Mouse (Mus musculus) embryo, embryonic 11.5 days (tissue): ENCODE results near the gene Mrpl36.
A peak's percentile ranks its signal among the peaks of the same experiment; 100 is the strongest.

Source experiments
- DNase-seq: peaks from one replicate; pipeline ENCODE4 v3.0.0-alpha.2; 2012; ENCODE audit warnings: low read depth, low spot score

The Mrpl36 gene

DNA sequence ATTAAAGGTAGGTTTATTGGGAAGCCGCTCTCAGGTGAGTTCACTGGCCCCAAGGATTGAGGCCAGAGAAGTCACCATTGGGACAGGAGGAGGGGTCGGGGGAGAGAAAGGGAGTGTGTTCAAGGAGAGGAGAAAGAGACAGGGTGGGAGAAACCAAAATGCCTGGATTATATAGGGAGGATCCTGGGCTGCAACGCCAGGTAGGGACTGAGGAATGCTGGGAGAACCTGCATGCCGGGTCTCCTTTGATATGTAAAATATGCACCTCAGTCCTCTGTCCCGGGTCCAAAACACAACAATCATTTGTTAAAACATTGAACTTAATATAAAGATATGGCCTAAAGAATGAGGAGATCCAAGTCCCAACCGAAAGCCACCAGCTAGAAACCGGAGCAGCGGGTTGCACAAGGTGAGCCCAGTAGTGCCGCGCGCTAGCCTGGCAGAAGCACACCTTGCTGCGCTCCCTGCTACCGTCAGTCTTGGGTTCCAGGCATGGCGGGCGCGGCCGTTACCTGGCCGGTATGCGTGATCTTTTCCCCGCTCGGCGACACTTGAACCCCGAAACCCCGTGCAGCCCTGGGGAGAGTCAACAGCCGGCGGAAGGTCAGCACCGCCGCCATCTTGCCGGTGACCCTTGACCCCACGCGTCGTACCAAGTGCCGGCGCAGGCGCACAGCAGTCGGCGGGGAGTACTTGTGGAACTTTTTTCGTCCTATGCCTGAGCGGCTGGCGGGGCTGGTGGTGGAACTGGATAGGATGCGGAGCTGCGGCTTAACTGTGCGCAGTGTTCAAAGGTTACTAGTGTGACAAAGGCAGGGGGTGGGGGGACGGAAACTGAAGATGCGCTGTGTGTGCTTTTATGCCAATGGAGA, at the start of gene Mrpl36, which contains the start of gene Ndufs6:
TSS of gene Mrpl36 (plus strand) at position 687 of the 872 bp plus-strand sequence.
TSS of gene Ndufs6 (minus strand) at position 716 of the 872 bp plus-strand sequence.
- peak; percentile 80 for DNase-seq

DNA sequence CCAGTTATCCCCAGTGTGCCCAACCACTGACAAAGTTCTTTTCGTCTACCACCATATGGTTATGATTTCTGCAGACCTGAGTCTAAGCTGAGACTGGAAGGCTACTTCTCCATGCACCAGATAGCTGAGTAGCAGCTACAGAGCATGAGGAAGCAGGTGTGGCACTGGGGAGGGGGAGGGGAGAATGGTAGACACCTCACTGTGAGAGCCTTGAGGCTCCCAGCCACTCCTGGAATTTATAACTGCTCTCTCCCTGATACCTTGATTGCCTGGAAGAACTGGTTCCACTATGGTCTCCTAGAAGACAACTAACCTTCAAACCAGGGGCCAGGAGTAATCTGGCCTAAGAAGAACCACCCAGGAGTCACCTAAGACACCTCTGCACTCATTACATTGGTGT, 49.1 kb upstream of the Mrpl36 start:
- no peak for DNase-seq

DNA sequence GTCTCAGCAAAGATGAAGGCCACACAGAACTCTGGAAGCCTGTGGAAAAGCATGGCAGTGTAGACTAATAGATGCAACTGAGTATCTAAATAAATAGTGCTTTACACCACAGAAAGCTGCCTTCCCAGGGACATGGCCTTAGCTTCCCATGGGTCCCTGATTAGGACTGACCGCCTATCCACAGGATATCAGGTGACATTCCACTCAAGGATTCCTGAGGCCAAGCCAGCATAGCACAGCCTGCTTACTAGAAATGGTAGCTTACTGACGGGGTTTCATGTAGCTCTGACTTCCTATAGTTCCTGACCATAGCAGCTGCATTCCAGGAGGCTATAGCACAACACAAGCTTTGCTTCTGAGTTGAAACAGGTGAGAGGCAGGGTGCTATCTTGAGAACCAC, 45.9 kb upstream of the Mrpl36 start:
- DNase-seq, result no peak

DNA sequence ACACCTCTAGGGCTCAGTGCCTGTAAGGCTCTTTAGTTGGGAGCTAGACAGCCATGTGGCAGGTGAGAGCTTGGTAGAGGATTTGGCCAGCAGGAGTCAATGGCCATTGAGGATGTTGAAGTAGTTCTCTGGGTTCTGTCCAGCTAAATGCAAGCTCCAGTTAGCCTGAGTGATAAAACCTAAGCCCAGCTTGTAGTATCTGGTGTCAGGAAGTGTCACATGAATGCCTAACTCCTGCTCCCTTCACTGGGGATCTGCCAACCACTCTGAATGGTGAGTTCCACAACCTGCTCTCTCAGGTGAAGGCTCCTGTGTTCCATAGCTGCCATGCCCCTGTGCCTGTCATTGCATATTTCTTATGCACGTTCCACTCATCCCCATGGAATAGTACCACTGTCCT, 44.8 kb upstream of the Mrpl36 start:
- DNase-seq, result no peak

DNA sequence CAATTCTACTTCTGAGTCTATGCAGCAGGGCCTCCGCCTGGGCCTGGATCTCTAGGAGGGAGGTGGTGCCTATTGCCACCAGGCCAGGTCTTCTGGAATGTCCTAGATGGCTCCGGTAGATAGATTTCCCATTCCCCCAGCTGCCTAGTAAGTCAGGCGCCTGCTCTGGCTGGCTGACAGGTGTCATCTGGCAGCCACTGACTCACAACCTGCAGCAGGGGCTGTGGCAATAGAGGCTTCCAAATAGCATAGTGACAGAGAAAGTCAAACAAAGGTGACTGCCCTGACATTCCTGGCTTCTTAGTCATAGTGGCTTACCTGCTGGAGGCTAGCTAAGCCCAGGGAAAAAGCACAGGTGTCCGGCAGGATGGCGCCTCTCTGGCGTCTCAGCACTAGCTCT, 38.1 kb upstream of the Mrpl36 start:
- DNase-seq, result no peak

DNA sequence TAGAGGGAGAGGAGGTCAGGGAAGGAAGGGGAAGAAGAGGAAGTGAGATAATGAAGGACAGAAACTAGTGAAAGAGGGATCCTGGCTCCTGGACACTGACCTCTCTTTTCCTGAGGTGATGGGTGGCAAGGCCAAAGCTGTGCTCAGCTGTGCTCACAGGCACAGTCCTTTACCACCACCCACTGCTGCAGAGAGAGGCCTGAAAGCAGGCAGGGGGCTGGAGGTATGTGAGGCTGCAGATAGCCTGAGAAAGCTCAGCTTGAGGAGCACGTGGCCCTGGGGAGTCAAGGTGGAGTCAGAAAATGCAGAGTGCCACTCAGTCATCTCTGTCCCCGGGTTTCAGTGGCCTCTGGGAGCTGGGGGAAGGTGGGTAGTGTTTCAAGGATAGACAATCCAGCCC, 37.2 kb upstream of the Mrpl36 start:
- DNase-seq, result no peak

DNA sequence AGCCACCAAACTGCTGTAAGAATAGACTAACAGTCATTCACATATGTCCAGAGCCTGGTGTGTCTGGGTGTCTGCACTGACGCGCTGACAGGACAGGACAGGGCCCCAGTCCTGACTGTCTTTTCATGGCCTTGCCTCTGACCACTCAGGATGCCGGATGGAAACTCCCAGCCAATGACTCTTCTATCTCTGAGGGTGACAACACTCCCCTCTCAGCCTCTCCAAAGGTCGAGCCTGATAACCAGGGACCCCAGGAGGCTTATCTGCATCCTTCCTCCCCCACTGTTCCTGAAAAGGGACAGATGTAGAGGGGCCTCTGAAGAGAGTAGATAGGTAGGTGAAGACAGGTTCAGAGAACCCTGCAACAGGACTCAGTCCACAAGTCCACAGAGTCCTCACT, 29.6 kb upstream of the Mrpl36 start:
- no peak for DNase-seq

DNA sequence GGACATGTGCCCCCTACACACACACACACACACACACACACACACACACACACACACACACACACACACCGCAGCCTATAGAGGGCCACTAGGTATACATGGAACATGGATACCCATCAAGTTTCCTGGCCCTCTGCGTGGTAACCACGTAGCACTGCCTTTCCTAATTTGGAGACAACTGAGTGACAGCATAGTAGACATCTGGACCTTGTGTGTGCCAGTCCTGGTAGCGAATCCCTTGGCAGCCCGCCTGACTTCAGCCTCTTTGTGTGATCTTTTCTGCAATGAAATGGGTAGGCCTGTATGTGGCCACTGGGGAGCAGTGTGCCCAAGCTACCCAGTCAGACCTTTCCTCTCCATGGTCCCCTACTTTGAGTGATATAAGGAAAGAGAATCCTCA, 29.0 kb upstream of the Mrpl36 start:
- DNase-seq, result no peak

DNA sequence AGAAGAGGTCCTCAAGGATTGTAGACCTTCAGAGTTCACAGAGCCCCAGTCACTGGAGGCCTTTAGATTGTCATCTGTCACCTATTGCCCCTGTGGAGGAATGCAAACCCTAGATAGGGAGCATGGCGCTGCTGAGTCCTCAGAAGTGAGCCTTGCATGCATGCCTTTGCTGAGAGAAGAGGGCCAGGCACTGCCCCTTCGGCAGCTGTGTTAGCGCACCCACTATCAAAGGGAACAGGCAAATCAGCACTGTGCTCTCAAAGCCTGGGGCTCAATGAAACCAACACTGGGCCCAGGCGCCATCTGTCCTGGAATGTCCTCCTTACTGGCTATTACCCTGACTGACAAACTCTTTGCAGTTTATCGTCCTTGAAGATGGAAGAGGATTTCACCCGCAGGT, 23.6 kb upstream of the Mrpl36 start:
- DNase-seq, result no peak

DNA sequence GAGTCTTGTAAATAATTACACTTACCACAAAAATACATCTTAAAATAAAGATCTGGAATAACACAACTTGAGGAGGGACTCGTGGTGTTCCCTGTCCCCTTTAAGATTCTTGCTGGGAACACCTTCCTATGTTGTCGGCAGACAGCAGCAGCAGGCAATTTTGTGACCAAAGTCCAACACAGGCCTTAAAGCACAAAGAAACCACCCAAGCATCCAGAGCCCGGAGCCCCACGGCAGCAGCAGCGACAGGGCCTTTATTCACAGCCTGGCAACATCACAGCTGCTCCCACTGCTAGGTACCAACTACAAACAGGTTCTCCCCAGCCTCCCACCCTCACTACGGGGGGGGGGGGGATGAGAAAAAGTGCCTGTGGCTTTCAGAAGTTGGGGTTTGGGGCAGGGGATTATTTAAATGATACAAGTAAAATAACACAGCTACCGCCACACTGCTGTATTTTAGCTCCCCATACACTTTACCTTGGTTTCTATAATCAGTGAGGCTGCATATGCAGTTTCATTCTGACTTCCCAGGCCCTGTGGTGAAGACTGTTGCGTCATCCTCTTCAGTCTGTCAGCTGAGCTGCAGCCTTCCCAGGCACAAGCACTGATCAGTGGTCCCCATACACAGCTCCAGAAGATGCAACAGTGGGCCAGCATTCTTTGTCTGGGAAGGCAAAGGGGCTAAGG, 22.8 kb upstream of the Mrpl36 start:
- no peak for DNase-seq

DNA sequence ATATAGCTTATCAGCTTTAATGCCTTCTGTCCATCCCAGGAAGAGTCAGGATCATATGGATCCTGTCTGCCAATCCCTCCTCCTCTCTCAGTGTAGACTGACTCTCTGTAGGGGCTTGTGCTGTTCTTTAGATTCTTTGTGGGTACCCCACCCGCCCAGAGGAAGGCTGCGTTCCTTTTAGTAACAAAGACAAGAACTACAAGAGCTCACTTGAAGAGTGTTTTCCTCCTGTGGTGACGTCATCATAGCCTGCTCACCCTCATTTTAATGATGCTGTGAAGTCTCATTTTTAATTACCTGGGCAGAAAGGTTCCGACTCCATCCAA, 22.3 kb upstream of the Mrpl36 start:
- no peak for DNase-seq

DNA sequence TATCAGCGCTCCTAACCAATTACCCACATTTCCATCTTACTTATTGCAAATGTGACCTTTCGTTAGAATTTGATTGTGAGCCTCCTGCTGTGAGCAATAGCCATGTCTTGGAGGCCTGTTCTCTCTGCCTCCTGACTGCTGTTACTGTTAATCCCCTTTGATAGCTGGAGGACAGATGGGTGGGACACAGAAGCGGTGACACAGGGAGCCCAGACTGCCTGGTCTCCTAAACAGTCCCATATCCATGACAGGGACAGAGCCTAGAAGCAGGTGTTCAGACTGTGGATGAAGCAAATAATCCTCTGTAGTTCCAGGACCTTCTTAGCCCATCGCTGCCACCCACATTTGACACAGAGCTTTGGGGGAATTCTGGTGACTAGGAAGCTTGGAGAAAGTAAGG, 21.9 kb upstream of the Mrpl36 start:
- no peak for DNase-seq

DNA sequence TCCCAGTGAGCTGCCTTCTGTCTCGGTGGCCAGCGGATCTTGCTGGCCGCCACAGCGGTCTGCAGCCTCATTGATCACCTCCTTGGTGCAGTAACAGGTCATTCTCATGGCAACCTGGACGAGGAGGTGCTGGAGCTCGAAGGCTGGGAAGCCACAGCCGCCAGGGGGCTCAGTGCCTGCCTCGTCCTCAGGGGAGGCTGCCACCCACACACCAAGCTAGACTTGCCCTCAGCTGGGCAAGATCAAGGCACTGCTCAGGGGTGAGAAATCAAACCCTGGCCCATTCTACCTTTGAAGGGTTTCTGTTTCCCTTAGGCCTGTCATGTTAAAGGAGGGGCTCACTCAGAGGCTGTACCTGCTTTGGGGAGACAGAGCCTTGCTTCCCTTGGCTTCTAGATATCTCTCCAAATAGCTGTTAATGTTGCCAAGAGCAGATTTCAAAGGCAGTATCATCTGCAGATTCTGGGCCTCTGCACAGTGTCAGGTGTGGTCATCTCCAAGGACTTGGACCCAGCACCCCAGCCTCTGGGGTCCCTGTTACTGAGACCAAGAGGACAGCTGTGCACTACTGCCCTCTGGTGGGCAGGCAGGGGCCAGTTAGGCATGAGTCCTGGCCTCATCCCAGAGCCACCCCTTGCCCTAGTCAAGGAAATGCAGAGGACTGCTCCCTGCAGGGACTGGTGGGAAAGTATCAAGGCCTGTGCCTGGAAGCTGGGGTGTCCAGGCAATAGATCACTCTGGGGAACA, 18.0 kb upstream of the Mrpl36 start:
- peak; percentile 48 for DNase-seq

DNA sequence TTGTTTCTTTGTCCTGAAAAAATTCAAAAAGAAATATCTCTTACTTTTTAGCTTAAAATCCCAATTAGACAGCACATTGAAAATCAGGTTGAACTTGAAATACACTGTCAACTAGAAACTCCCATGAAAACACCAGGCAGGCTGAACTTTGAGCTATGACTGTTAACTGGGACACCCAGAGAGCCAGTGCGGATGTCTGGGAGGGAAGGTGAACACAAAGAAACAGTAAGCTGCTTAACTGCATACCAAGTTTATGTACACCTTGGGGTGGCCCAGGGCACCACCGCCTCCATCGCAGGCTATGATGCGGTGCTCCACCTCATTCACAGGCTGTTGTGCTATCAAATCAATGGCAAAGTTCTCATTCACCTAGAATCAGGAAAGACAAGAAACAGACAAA, 8.3 kb upstream of the Mrpl36 start:
- no peak for DNase-seq

DNA sequence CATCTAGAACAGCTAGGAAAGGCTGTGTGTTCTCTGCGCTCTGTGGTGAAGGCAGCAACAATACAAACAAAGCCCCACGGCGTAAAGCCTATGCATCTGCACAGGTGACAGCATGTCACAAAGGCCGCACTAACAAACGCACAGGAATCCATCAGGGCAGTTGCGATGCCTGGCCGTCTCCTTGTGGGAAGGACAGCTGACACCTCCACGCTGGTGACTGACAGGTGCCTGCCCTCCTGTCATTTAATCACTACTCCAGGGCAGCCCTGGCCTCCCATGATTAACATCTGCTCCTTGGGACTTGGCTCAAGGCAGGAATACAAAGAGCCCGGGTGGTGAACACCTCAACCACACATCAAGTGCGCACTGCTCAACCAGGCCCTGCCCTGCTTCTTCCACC, 5.7 kb upstream of the Mrpl36 start:
- DNase-seq, result no peak

DNA sequence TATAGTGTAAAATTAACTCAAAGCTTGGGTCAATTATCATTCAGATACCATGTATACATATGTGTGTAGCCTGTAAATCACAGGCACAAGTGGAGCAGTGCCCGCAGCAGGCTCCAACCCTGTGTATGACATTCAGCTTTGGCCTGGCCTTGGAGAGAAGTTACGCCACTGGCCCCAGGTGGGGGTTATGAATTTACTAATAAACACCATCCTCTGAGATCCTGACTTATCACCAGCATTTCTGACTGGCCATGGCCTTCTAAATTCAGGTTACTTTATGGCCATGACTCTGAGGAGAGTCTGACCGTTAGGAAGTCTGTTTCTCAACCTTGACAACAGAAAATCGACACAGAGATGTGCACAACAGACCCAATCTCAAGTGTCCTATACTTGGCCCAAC, 4.9 kb upstream of the Mrpl36 start:
- no peak for DNase-seq

DNA sequence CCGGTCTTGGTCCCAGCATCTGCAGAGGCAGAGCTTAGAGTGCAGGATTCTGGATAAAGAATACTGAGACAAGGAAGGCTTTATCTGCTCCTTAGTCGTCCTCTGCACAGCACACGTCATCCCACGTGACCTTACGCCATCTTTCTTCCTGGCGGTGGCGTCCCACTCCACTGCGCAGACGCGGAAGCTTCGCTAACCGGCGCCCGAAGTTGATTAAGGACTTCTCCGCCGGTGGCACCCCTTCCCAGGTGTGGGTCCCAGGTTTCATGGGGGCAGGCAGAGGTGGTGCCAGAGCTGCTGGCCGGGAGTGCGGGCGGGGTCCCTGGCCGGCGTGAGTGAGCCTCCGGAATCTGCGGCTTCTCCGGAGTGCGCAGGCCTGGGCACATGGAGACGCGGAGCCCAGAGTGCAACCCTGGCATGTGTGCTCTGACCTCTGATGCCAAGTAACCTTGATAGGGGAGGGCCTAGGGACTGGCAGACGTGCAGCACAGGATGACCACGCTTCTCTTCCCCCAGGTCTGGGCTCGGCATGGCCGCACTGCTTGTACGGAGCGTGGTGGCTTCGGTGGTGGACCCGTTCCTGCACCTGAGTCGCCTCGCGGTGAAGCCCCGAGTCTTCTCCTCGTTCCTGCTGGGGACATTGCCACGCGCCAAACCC, 2.7 kb downstream of the Mrpl36 start:
- DNase-seq, result peak; percentile 65

DNA sequence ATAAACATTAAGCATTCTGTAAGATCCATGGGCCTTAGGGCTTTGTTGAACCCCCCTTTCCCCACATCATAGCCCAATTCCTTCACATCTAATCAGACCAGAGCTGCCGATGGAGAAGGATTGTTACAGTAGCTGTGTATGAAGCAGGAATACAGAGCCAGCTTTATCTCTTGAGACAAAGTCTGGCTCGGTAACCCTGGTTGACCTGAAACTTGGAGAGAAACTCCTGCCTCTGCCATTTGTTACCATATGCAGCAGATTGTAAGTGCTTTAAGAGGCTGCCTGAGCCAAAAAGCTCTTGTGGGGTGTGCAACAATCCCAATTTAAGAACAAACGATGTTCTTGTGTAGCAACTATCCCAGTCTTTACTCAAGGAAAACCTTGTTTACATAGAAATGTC, 3.4 kb downstream of the Mrpl36 start:
- no peak for DNase-seq

DNA sequence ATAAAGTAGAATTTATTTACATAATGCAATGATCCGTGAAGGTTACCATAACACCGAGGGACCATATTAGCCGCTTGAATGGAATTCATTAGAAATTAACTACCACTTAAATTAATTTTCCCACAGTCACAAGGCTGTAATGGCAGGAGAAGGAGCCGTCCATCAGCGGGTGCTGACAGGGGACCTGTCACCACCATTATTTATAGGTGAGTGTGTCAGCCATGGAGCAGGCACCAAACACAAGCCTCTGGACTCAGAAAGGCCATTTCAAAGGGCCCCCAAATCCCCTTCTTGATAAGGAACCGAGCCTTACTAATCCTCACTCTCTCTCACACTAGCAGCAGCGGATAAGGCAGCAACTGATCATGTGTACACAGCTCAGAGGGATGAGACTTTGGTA, 8.4 kb downstream of the Mrpl36 start:
- DNase-seq, result no peak

DNA sequence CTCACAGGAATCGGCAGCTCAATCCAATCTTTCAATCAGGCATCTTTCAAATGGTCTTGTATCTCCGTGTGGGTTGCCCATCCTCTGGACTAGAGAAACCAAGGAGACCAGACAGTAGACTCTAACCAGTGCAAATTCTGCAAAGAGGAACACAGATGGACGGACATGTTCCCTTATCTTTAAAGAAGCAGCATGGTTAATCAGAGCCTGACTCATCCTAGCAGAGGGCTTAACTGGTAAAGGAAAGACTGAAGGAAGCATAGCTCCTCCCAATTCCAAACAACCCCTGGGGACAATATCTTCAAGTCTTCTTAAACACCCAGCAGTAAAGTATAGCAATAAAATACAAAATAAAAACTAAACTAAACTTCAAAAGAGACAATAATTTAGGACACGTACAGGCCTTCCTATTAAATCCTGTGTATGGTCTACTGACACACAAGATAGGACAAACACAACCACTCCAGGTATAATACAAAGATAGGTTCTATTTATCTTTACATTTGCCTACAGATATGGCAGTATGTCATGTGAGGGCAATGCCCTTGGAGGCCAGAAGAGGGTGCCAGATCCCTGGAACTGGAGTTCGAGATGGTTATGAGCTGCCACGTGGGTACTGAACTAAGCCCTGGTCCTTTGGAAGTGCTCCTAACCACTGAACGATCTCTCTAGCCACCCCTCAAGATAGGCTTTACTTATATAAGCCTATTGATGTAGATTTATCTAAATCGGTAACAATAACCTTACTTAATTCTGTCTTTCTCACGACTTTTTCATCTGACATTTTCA, 17.0 kb downstream of the Mrpl36 start:
- DNase-seq, result no peak

DNA sequence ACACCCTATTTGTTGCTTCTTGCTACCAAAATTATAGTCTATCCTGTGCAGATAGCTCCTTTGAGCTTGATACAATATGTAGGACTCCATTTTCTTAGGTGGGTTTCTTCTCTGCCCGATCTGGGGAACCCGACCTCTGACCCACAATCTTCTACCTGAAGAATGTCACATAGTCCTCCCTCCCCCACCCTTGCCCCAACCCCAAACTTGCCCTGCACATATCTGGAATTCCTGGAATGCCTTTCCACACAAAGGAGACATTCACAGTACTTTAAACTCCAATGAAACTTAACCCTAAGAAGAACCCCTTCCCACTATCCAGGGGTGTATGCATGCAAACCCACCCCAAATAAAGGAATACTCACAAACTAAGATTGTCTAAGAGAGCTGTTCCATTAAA, 17.8 kb downstream of the Mrpl36 start:
- DNase-seq, result no peak
